In genomic region chr8:92121296-92121695, GRCm38 (mm10) we compare ENCODE assay signal across 14 mouse cellular contexts.
A peak's percentile ranks its signal among the peaks of the same experiment; 100 is the strongest.
DNase-seq lines count a peak whose midpoint lies in the region; ATAC-seq and TF ChIP-seq lines count a peak whose summit lies in the region.
"Had no signal": no experiment of that assay in that cellular context is flagged by ENCODE, and none has a peak within 500 bp of the region (broad histone marks: within the 10 kb centered on the region; RNA-seq: fewer than 3 reads in every experiment).

No protein-coding gene starts in this region.

- H3K4me2 ChIP-seq in midbrain, embryonic 11.5 days = no peak overlapping the region
- H3K4me2 ChIP-seq: embryonic facial prominence, embryonic 13.5 days; forebrain, embryonic 13.5 days; heart, embryonic 11.5 days; hindbrain, embryonic 12.5 days; liver, embryonic 12.5 days had no signal

- no peak for ATAC-seq in cerebellum, adult (ENCODE audit: insufficient number of reproducible peaks, low FRiP score, low TSS enrichment)
- no peak for ATAC-seq in midbrain, embryonic 11.5 days (ENCODE audit: low FRiP score)
- no peak for ATAC-seq in monocyte, adult 5-6 weeks (replicated peaks; ENCODE audit: insufficient number of reproducible peaks, low FRiP score, low TSS enrichment, poor library complexity, severe bottlenecking)
- ATAC-seq: forebrain, embryonic 13.5 days; liver, embryonic 12.5 days had no signal

- 44% methylated on average over 2 of the region's 2 CpGs for WGBS in cerebellum, adult 2 months
- 52% methylated on average over 2 of the region's 2 CpGs for WGBS in kidney, adult 2 months
- WGBS in midbrain, embryonic 11.5 days = 44% methylated on average over 2 of the region's 2 CpGs
- 59% methylated on average over 2 of the region's 2 CpGs for WGBS in midbrain, embryonic 10.5 days

- H3K9me3 ChIP-seq in midbrain, embryonic 11.5 days (ENCODE audit: control insufficient read depth, low read length) = no peaks in the 10 kb centered on the region
- H3K9me3 ChIP-seq in midbrain, embryonic 10.5 days (replicated peaks) = no peaks in the 10 kb centered on the region
- H3K9me3 ChIP-seq: embryonic facial prominence, embryonic 13.5 days; forebrain, embryonic 13.5 days; hindbrain, embryonic 12.5 days; liver, embryonic 12.5 days had no signal

- H3K27me3 ChIP-seq in cerebellum, adult 2 months (ENCODE audit: control insufficient read depth, insufficient read depth, low read length) = no peaks in the 10 kb centered on the region
- H3K27me3 ChIP-seq in kidney, adult 2 months (replicated peaks; ENCODE audit: control insufficient read depth, insufficient read depth, low read length) = no peaks in the 10 kb centered on the region
- H3K27me3 ChIP-seq in midbrain, embryonic 11.5 days (ENCODE audit: control insufficient read depth, insufficient read depth, low read length) = peaks cover 2% of the 10 kb centered on the region
- H3K27me3 ChIP-seq in midbrain, embryonic 10.5 days (ENCODE audit: low read depth, poor library complexity, severe bottlenecking) = peaks cover 92% of the 10 kb centered on the region
- H3K27me3 ChIP-seq: embryonic facial prominence, embryonic 13.5 days had no signal

- H3K4me3 ChIP-seq in cerebellum, adult 2 months (replicated peaks; ENCODE audit: insufficient read depth, low read depth, low read length) = no peak overlapping the region
- no peak overlapping the region for H3K4me3 ChIP-seq in kidney, adult 2 months (ENCODE audit: insufficient read depth, low read depth, low read length)
- no peak overlapping the region for H3K4me3 ChIP-seq in midbrain, embryonic 11.5 days (ENCODE audit: low read depth, low read length)
- no peak overlapping the region for H3K4me3 ChIP-seq in midbrain, embryonic 10.5 days
- H3K4me3 ChIP-seq: embryonic facial prominence, embryonic 13.5 days; forebrain, embryonic 13.5 days; hindbrain, embryonic 12.5 days; liver, embryonic 12.5 days had no signal

- H3K9ac ChIP-seq in midbrain, embryonic 11.5 days (ENCODE audit: low read length) = no peak overlapping the region
- H3K9ac ChIP-seq: embryonic facial prominence, embryonic 13.5 days; forebrain, embryonic 13.5 days; hindbrain, embryonic 12.5 days; liver, embryonic 12.5 days had no signal

- no peak for TF ChIP-seq POLR2A in cerebellum, adult 2 months (IDR thresholded peaks at IDR 0.05; ENCODE audit: borderline replicate concordance, insufficient read depth, low read length)
- TF ChIP-seq POLR2A in kidney, adult 2 months (IDR thresholded peaks at IDR 0.05; ENCODE audit: low read depth, low read length) = no peak

- no peak overlapping the region for H3K27ac ChIP-seq in cerebellum, adult 2 months (ENCODE audit: insufficient read depth, low read length)
- H3K27ac ChIP-seq in kidney, adult 2 months (ENCODE audit: insufficient read depth, low read depth, low read length) = no peak overlapping the region
- no peak overlapping the region for H3K27ac ChIP-seq in midbrain, embryonic 11.5 days (ENCODE audit: low read depth, low read length)
- no peak overlapping the region for H3K27ac ChIP-seq in midbrain, embryonic 10.5 days (replicated peaks)
- H3K27ac ChIP-seq: embryonic facial prominence, embryonic 13.5 days; forebrain, embryonic 13.5 days; hindbrain, embryonic 12.5 days; liver, embryonic 12.5 days had no signal

- no peak for DNase-seq in cerebellum, adult 2 months
- DNase-seq in kidney, adult 2 months = no peak
- DNase-seq in kidney, adult 18-20 months = no peak
- peak; percentile 80 for DNase-seq in midbrain, embryonic 11.5 days (ENCODE audit: low spot score, missing footprints)
- no peak for DNase-seq in midbrain, embryonic 10.5 days (ENCODE audit: low spot score)
- no peak for DNase-seq in thymus, postnatal 25 days
- DNase-seq: cerebellum, adult 9-10 months had no signal

- H3K36me3 ChIP-seq in kidney, adult 2 months (ENCODE audit: control insufficient read depth, insufficient read depth, low read length) = no peaks in the 10 kb centered on the region
- H3K36me3 ChIP-seq in midbrain, embryonic 11.5 days (ENCODE audit: control insufficient read depth, insufficient read depth, low read length) = no peaks in the 10 kb centered on the region
- H3K36me3 ChIP-seq in midbrain, embryonic 10.5 days = no peaks in the 10 kb centered on the region
- H3K36me3 ChIP-seq: embryonic facial prominence, embryonic 13.5 days; hindbrain, embryonic 12.5 days; liver, embryonic 12.5 days had no signal

- H3K4me1 ChIP-seq in cerebellum, adult 2 months (ENCODE audit: control insufficient read depth, insufficient read depth, low read length) = no peaks in the 10 kb centered on the region
- no peaks in the 10 kb centered on the region for H3K4me1 ChIP-seq in kidney, adult 2 months (ENCODE audit: control insufficient read depth, insufficient read depth, low read length)
- H3K4me1 ChIP-seq in midbrain, embryonic 11.5 days (ENCODE audit: control insufficient read depth, insufficient read depth, low read length) = no peaks in the 10 kb centered on the region
- H3K4me1 ChIP-seq in midbrain, embryonic 10.5 days = no peaks in the 10 kb centered on the region
- H3K4me1 ChIP-seq: embryonic facial prominence, embryonic 13.5 days; forebrain, embryonic 13.5 days; hindbrain, embryonic 12.5 days; liver, embryonic 12.5 days had no signal

- 0 out of 2 replicates have a peak, but pooled peaks have one; percentile 8 for TF ChIP-seq CTCF in cerebellum, adult 2 months (IDR thresholded peaks at IDR 0.05; ENCODE audit: borderline replicate concordance, insufficient read depth, low read depth, low read length)
- peak; percentile 36; the same call in 1 of the 2 replicates for TF ChIP-seq CTCF in kidney, adult 2 months (conservative IDR thresholded peaks at IDR 0.05; ENCODE audit: insufficient read depth, insufficient read length, low read depth, low read length)
